Mouse (Mus musculus) bone marrow, adult 2 months (tissue): Measurements from ENCODE around the gene Oxct2b.

ENCODE experiments used
- CTCF ChIP-seq: fragments of 200-500 bp; IDR thresholded peaks from 2 replicates; pipeline ENCODE4 v1.5.1; 2011; ENCODE audit warnings: low read length, control low read depth; ENCODE audit not compliant: control insufficient read depth, insufficient read depth
- POLR2A ChIP-seq: fragments of 200-500 bp; IDR thresholded peaks from 2 replicates; pipeline ENCODE4 v1.6.1; 2011; ENCODE audit warnings: low read depth, mild to moderate bottlenecking, control low read depth, low read length, borderline replicate concordance; ENCODE audit not compliant: control insufficient read depth

DNA sequence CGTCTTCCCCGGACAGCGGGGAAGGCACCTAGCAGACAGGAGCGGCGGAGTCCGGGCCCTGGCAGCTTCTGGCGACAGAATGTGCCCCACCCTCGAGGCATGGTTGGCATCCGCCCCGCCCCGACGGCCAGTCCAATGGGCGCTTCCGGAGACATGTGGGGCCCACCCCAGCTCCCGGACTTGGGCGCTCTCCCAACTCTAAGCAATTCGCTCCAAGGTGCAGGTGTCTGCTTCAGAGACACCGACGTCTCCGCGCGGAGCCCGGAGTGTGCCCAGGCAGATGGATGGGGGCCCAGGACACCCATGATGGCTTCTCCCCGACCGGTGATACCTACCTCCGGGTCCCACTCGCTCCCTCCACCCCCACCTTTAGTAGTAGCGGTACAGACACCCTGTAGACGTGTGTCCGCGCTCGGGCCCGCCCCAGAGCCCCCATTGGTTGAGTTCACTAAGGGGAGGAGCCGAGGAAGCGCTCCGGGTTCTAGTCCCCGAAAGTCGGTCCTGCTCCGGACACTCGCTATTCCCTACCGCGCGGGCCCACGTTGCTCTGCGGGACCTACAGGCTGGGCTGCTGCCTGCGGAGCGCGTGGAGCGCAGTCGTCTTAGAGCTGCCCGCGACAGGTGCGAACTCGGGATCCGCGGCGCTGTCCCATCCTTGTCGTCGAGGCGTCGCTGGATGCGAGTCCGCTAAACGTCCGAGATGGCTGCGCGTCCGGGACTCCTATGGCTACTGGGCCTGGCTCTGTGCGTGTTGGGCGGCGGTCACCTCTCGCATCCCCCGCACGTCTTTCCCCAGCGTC lies 11.2 kb upstream of the Oxct2b start, which contains the start of gene Bmp8b:
- no peak for TF ChIP-seq POLR2A
- no peak for TF ChIP-seq CTCF
